Mouse (Mus musculus) adrenal gland, adult (tissue): ENCODE measurements around the gene Zc3h7a.

Experiments used
- DNase-seq, 2 experiments: peaks; one replicate each; pipeline ENCODE4 v3.0.0; 2022 to 2023; ENCODE audit warnings: low spot score in 1 of 2; ENCODE audit not compliant: inconsistent age in 2 of 2

The Zc3h7a gene

DNA sequence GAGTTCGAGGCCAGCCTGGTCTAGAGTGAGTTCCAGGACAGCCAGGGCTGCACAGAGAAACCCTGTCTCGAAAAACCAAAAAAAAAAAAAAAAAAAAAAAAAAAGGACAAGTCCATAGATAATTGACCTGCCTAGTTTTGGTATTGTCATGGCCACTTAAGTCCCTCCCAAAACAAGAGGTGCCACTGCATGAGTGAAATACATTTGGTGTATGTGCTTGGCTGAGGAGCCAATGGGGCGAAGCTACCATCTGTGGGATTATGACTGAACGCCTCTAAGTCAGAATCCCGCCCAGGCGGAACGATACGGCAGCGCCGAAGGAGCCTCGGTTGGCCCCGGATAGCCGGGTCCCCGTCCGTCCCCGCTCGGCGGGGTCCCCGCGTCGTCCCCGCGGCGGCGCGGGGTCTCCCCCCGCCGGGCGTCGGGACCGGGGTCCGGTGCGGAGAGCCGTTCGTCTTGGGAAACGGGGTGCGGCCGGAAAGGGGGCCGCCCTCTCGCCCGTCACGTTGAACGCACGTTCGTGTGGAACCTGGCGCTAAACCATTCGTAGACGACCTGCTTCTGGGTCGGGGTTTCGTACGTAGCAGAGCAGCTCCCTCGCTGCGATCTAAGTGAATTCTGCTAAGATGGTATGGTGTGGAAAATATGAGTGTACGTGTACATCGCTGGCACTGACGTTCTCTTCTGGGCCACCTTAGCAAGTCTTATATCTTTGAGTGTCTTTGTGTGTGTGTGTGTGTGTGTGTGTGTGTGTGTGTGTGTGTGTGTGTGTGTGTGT is 32.3 kb downstream of the Zc3h7a start:
- peak; percentile 100 for DNase-seq

DNA sequence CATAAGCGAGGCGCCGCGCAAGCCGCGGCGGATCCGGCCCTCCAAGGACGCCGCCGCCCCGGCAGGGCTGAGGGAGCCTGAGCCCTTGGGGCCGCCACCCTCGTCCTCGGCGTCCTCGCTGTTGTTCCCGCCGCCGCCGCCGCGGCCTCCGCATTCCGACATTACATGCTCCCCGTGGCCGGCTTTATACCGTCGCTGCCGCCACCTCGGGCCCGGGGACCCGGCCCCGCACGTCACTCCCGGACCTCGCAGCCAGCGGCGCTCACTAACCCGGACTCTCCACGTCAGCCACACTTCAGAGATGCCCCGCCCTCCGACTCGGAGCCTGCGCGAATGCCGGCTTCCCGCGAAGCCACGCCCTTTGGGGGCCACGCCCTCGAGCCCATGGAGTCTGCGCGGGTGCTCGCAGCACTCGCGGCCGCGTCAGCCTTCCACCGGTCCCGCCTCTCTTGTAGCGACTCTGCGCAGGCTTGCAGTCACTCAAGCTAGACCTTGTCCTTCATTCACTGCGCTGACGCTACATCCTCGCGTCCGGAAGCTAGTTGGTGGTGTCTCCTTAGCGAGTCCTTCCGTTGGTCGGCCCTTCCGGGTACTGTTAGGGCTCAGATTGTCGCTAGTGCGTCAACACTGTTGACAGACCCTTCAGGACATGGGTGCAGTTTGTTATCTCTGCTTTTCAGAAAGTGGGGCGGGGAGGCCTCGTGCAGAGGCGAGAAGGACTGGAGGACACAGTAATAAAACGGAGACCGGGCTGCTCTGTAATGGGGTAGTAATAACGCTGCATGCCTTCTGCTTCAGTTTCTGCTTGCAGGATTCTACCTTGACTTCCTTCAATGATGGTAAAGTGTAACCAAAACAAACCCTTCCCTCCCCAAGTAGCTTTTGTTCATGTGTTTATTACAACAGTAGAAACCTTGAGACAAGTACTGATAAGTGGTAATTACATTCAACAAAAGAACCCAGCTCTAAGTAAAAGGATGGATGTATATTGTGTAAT is 41.5 kb downstream of the Zc3h7a start, which contains the start of gene Txndc11:
Gene Txndc11, minus strand, starts transcription at position 303 of the 997 bp plus-strand sequence.
- peak; percentile 100 for DNase-seq

- DNase-seq: peak in 1 of 2 experiments; percentile 75
These were observed 42.5 kb downstream of the Zc3h7a start for GRCm38 (mm10) chr16:11133476-11134347.

DNA sequence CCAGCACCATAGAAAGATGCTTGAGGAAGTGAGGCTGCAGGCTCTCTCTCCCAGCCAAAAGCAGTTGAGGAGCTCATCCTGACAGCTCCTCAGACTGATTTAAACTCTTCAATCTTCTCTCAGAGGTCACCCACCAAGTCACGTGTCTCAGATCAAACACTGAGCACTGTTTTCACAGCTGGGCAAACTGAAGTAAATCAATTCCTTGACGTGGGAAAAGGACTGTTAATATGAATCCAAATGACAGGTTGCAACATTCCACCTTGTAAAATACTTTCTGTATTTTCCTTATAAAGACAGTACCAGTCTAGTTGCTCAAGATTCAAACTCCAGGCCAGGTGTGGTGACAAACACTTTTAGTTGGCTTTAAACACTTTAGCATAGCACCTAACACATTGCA is 43.4 kb downstream of the Zc3h7a start:
- peak in 1 of 2 experiments; percentile 58 for DNase-seq

DNA sequence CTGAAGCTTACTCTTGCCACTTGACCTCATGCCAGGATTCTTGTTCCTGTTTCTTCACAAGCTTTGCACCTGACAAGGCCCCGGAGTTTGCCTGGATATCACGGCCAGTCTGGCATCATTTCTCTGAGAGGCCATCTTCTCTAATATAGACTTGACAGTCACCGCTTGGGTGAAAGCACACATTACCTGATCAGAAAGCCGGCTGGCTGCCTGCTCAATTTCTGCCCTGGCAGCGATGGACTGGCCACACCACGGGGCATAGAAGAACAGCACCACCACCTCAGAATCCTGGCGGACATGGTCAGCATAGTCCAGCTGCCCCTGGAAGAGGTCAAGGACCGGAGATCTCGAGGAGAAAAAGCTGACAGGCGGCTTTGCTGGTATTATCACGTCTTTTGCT is 47.9 kb downstream of the Zc3h7a start:
- DNase-seq: no peak

- DNase-seq: no peak
These were observed 50.8 kb downstream of the Zc3h7a start for GRCm38 (mm10) chr16:11125371-11125770.

- no peak for DNase-seq
These were observed 52.1 kb downstream of the Zc3h7a start for GRCm38 (mm10) chr16:11124110-11124509.

DNA sequence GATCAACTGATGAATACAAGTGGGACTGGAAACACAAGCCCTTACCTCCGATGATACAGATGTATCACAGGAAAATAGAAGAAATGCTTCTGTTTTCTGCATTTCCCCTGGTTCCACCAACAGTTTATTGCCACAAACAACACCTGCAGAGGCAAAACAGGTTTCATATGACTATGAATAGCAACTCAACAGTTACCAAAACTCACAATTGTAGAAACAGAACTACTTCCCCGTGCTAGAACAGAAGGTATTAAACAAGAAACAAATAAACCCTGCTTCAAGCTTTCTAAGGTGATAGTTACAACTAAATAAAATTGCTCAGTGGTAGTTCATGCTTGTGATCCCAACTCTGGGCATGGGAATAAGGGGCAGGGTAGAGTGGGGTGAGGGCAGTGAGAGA is 53.6 kb downstream of the Zc3h7a start:
- DNase-seq: no peak

GRCm38 (mm10) chr16:11109198-11109740 is 66.9 kb downstream of the Zc3h7a start:
- peak in 1 of 2 experiments; percentile 54 for DNase-seq

GRCm38 (mm10) chr16:11104905-11105304 is 71.3 kb downstream of the Zc3h7a start:
- no peak for DNase-seq

GRCm38 (mm10) chr16:11097301-11097700 is 78.9 kb downstream of the Zc3h7a start:
- no peak for DNase-seq

DNA sequence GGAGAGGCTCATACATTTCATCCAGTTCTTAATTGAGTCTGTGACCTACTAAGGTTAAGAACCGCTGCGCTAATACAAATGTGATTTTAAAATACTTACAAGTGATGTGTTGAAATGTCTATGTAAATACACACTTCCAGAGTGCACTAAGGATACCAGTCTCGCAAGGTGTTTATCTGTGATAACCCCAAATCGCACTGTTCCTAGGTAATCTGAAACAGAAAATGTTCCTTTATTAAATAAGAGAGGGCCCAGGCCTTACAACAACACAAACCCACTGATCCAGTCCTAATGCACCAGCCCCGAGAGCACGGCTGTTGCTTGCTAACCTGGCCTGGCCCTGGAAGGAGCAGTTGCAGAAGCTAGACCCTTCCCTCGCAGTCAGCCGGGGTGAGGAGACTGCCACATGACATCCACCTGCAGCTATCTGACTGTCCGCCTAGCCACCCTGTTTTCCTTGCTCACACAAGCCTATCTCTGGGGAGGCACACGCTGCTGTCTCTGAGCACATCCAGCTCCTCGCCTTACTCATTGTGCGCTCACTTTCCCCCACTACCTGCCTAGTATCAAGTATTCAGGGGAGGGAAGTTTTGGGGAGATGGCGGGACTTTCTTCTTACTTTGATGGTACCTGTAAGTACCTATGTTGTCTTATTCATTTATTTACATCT is 82.3 kb downstream of the Zc3h7a start:
- DNase-seq: no peak

GRCm38 (mm10) chr16:11092523-11092922 is 83.7 kb downstream of the Zc3h7a start:
- no peak for DNase-seq

DNA sequence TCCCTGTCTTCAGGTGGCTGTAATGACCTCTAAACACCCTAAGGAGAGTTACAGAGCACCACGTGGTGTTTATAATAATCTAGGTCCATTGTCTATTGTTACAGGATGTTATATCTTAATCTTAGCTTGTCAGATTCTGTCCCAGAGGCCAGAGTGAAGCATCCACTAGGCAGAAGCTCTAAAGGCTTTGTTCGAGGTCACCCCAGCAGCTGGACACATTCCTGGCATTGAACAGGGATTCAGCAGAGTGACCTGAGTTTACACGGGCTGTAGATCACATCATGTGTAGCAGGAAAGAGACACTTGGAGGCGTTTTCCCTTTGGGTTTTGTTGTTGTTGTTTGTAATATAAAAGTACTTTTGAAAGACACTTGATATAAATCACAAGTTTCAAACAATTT is 84.1 kb downstream of the Zc3h7a start:
- DNase-seq: peak in 1 of 2 experiments; percentile 67

- no peak for DNase-seq
These were observed 85.2 kb downstream of the Zc3h7a start for GRCm38 (mm10) chr16:11090836-11091570.

DNA sequence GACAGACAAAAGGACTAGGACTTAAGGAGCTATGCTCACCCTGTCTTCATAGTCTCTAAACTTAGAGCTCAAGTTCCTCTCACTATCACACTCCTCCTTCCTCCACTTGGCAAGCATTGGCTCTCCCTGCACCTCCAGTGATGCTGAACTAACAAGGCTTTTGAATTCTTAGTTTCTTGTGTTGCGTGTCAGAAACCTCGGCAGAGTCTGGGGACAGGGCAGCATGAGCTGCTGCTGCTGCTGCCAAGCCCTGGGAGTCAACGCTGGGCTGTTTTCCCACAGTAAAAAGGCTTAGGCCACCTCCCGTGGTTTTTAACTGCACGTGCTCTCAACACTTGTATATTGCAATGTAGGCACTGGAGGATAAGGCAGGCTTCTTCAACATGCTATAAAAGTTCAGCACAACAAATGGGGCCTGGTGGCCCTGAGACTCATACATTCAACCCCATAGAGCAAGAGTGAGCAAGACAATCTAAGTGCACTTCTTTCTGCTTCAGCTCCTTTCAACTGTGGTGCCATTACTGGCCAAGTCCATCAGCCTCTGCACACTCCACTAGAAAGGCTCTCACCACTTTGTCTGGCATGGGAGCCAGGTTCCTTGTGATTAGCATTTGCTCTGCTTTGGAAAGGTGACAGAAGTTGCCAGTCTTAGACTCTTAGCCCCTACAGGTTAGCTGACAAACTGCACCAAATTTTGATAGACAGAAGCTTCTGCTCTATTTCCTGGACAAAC is 89.2 kb downstream of the Zc3h7a start:
- DNase-seq: no peak
